9 mouse cellular contexts compared by ENCODE assay signal in genomic region chr11:102102485-102103258, GRCm38 (mm10). TPM values are rescaled to one million over a fixed set of nuclear protein-coding genes. Genes with fewer than 3 reads are reported as not detected.
DNase-seq lines count a peak whose midpoint lies in the region; ATAC-seq and TF ChIP-seq lines count a peak whose summit lies in the region.
"Had no signal": no experiment of that assay in that cellular context is flagged by ENCODE, and none has a peak within 500 bp of the region (broad histone marks: within the 10 kb centered on the region; RNA-seq: fewer than 3 reads in every experiment).

No protein-coding gene starts in this region.

- H3K4me3 ChIP-seq in neural tube, embryonic 15.5 days (replicated peaks): no peak overlapping the region
- no peak overlapping the region; the same call in 1 of the 2 replicates for H3K4me3 ChIP-seq in embryonic facial prominence, embryonic 13.5 days
- H3K4me3 ChIP-seq in heart, postnatal 0 days (ENCODE audit: low read depth, low read length): no peak overlapping the region
- 0 out of 2 replicates have a peak overlapping the region, but pooled peaks have one; percentile 9 for H3K4me3 ChIP-seq in limb, embryonic 10.5 days
- H3K4me3 ChIP-seq in neural tube, embryonic 11.5 days (ENCODE audit: low read depth, low read length): no peak overlapping the region
- H3K4me3 ChIP-seq: stomach, embryonic 15.5 days had no signal

- ATAC-seq in neural tube, embryonic 15.5 days (ENCODE audit: low FRiP score): no peak
- ATAC-seq in embryonic facial prominence, embryonic 13.5 days (ENCODE audit: insufficient number of reproducible peaks, insufficient read depth, low FRiP score, low TSS enrichment, low read depth): no peak
- no peak for ATAC-seq in heart, postnatal 0 days (ENCODE audit: insufficient read depth, low read depth)
- no peak for ATAC-seq in neural tube, embryonic 11.5 days (ENCODE audit: insufficient read depth, low FRiP score, low TSS enrichment)

- 20% methylated on average over 17 of the region's 17 CpGs for WGBS in neural tube, embryonic 15.5 days
- 19% methylated on average over 17 of the region's 17 CpGs for WGBS in embryonic facial prominence, embryonic 13.5 days
- 10% methylated on average over 17 of the region's 17 CpGs for WGBS in heart, postnatal 0 days
- 20% methylated on average over 17 of the region's 17 CpGs for WGBS in limb, embryonic 10.5 days
- 20% methylated on average over 17 of the region's 17 CpGs for WGBS in neural tube, embryonic 11.5 days

- no peak overlapping the region for H3K27ac ChIP-seq in neural tube, embryonic 15.5 days (replicated peaks)
- H3K27ac ChIP-seq in embryonic facial prominence, embryonic 13.5 days: no peak overlapping the region
- H3K27ac ChIP-seq in heart, postnatal 0 days (ENCODE audit: low read depth): no peak overlapping the region
- no peak overlapping the region for H3K27ac ChIP-seq in limb, embryonic 10.5 days
- H3K27ac ChIP-seq in neural tube, embryonic 11.5 days (ENCODE audit: low read depth, low read length): no peak overlapping the region
- H3K27ac ChIP-seq: stomach, embryonic 15.5 days had no signal

- TF ChIP-seq EP300 in heart, postnatal 0 days (IDR thresholded peaks at IDR 0.05; ENCODE audit: low read depth): no peak

- no peak overlapping the region for H3K9ac ChIP-seq in neural tube, embryonic 15.5 days (replicated peaks)
- H3K9ac ChIP-seq in embryonic facial prominence, embryonic 13.5 days: 0 out of 2 replicates have a peak overlapping the region, but pooled peaks have one; percentile 27
- H3K9ac ChIP-seq in heart, postnatal 0 days (replicated peaks; ENCODE audit: low read depth, low read length): no peak overlapping the region; the same call in 1 of the 2 replicates
- H3K9ac ChIP-seq in neural tube, embryonic 11.5 days (ENCODE audit: low read length): no peak overlapping the region
- H3K9ac ChIP-seq: stomach, embryonic 15.5 days had no signal

- DNase-seq in neural tube, embryonic 10.5 days (ENCODE audit: extremely low spot score, low spot score): peak; percentile 82
- peak; percentile 62 to 75 for DNase-seq in adrenal gland, adult 18-20 months (ENCODE audit: low spot score in 2 of 2)
- peak; percentile 56 for DNase-seq in heart, postnatal 0 days (ENCODE audit: low spot score)
- DNase-seq in limb, embryonic 10.5 days (ENCODE audit: low spot score): peak; percentile 90
- peak; percentile 83 for DNase-seq in neural tube, embryonic 11.5 days (ENCODE audit: low spot score)
- DNase-seq in yolk sac, embryonic 10.5 days (ENCODE audit: low spot score): peak; percentile 27

- no peaks in the 10 kb centered on the region for H3K9me3 ChIP-seq in neural tube, embryonic 15.5 days (replicated peaks)
- H3K9me3 ChIP-seq in embryonic facial prominence, embryonic 13.5 days: no peaks in the 10 kb centered on the region
- no peaks in the 10 kb centered on the region for H3K9me3 ChIP-seq in heart, postnatal 0 days (replicated peaks; ENCODE audit: control insufficient read depth, low read length)
- no peaks in the 10 kb centered on the region for H3K9me3 ChIP-seq in limb, embryonic 10.5 days (replicated peaks)
- H3K9me3 ChIP-seq in neural tube, embryonic 11.5 days (ENCODE audit: control insufficient read depth, low read length): no peaks in the 10 kb centered on the region
- H3K9me3 ChIP-seq: stomach, embryonic 15.5 days had no signal

- peak; percentile 74 for TF ChIP-seq CTCF in heart, postnatal 0 days (IDR thresholded peaks at IDR 0.05; ENCODE audit: low read depth)

- peaks cover 68% of the 10 kb centered on the region for H3K27me3 ChIP-seq in neural tube, embryonic 15.5 days (replicated peaks)
- peaks cover 79% of the 10 kb centered on the region for H3K27me3 ChIP-seq in embryonic facial prominence, embryonic 13.5 days
- H3K27me3 ChIP-seq in heart, postnatal 0 days (ENCODE audit: control insufficient read depth, insufficient read depth, low read length): peaks cover 60% of the 10 kb centered on the region
- H3K27me3 ChIP-seq in limb, embryonic 10.5 days (ENCODE audit: low read depth, poor library complexity, severe bottlenecking): peaks cover 93% of the 10 kb centered on the region
- peaks cover 32% of the 10 kb centered on the region for H3K27me3 ChIP-seq in neural tube, embryonic 11.5 days (ENCODE audit: control insufficient read depth, insufficient read depth, low read length)

- H3K4me1 ChIP-seq in neural tube, embryonic 15.5 days: peaks cover 4% of the 10 kb centered on the region
- peaks cover 17% of the 10 kb centered on the region for H3K4me1 ChIP-seq in embryonic facial prominence, embryonic 13.5 days
- no peaks in the 10 kb centered on the region for H3K4me1 ChIP-seq in heart, postnatal 0 days (ENCODE audit: control insufficient read depth, insufficient read depth)
- H3K4me1 ChIP-seq in limb, embryonic 10.5 days: peaks cover 19% of the 10 kb centered on the region
- peaks cover 3% of the 10 kb centered on the region; the same call in 1 of the 2 replicates for H3K4me1 ChIP-seq in neural tube, embryonic 11.5 days (ENCODE audit: control insufficient read depth, insufficient read depth, low read length)

- H3K4me2 ChIP-seq in neural tube, embryonic 15.5 days: no peak overlapping the region
- peak overlapping the region; percentile 28 for H3K4me2 ChIP-seq in embryonic facial prominence, embryonic 13.5 days
- H3K4me2 ChIP-seq in heart, postnatal 0 days (ENCODE audit: low read depth, low read length): no peak overlapping the region
- 0 out of 2 replicates have a peak overlapping the region, but pooled peaks have one; percentile 0 for H3K4me2 ChIP-seq in neural tube, embryonic 11.5 days (ENCODE audit: low read depth)
- H3K4me2 ChIP-seq: stomach, embryonic 15.5 days had no signal

- H3K36me3 ChIP-seq in neural tube, embryonic 15.5 days: no peaks in the 10 kb centered on the region
- no peaks in the 10 kb centered on the region for H3K36me3 ChIP-seq in embryonic facial prominence, embryonic 13.5 days
- no peaks in the 10 kb centered on the region for H3K36me3 ChIP-seq in heart, postnatal 0 days (replicated peaks; ENCODE audit: control insufficient read depth, insufficient read depth, low read length)
- H3K36me3 ChIP-seq in limb, embryonic 10.5 days: no peaks in the 10 kb centered on the region
- no peaks in the 10 kb centered on the region for H3K36me3 ChIP-seq in neural tube, embryonic 11.5 days (ENCODE audit: control insufficient read depth, insufficient read depth, low read length)
- H3K36me3 ChIP-seq: stomach, embryonic 15.5 days had no signal

RNA-seq across cellular contexts. Expression of gene Ppy, which starts 1.6 kb away (rescaled TPM):
- polyA plus RNA-seq in neural tube, embryonic 15.5 days (2015; fragmentation: Nextera tagmentation; extraction: Ambion mirVana): 0.36 TPM in 1 of 2 replicates, not detected in the other
- total RNA-seq in adrenal gland, adult 18-20 months (2021): not detected
- polyA plus RNA-seq in embryonic facial prominence, embryonic 13.5 days (2015; fragmentation: Nextera tagmentation; extraction: Ambion mirVana): not detected in 2 replicates
- not detected in 2 replicates for total RNA-seq in heart, postnatal 0 days (2014; rRNA removed; ENCODE audit: low replicate concordance)
- polyA plus RNA-seq in heart, postnatal 0 days (2015; fragmentation: Nextera tagmentation; extraction: Ambion mirVana): not detected in 2 replicates
- not detected in 2 replicates for polyA plus RNA-seq in limb, embryonic 10.5 days (2016; fragmentation: Nextera tagmentation; extraction: Ambion mirVana)
- polyA plus RNA-seq in neural tube, embryonic 11.5 days (2014; fragmentation: Nextera tagmentation; extraction: Ambion mirVana): not detected in 2 replicates

RNA-seq across cellular contexts. Expression of gene Pyy, which starts 5.0 kb away (rescaled TPM):
- 1.0 and 7.8 TPM in 2 replicates for polyA plus RNA-seq in neural tube, embryonic 15.5 days (2015; fragmentation: Nextera tagmentation; extraction: Ambion mirVana)
- not detected for total RNA-seq in adrenal gland, adult 18-20 months (2021)
- polyA plus RNA-seq in embryonic facial prominence, embryonic 13.5 days (2015; fragmentation: Nextera tagmentation; extraction: Ambion mirVana): not detected in 2 replicates
- total RNA-seq in heart, postnatal 0 days (2014; rRNA removed; ENCODE audit: low replicate concordance): not detected in 2 replicates
- not detected in 2 replicates for polyA plus RNA-seq in heart, postnatal 0 days (2015; fragmentation: Nextera tagmentation; extraction: Ambion mirVana)
- polyA plus RNA-seq in limb, embryonic 10.5 days (2016; fragmentation: Nextera tagmentation; extraction: Ambion mirVana): not detected in 2 replicates
- polyA plus RNA-seq in neural tube, embryonic 11.5 days (2014; fragmentation: Nextera tagmentation; extraction: Ambion mirVana): 1.0 TPM in 1 of 2 replicates, not detected in the other

RNA-seq across cellular contexts. Expression of gene Mpp2, which starts 14.4 kb away (rescaled TPM):
- polyA plus RNA-seq in neural tube, embryonic 15.5 days (2015; fragmentation: Nextera tagmentation; extraction: Ambion mirVana): 30.4 and 31.8 TPM in 2 replicates
- total RNA-seq in adrenal gland, adult 18-20 months (2021): 10 to 100 TPM in 1 of 2 experiments, 1 to 10 TPM in 1; 8.8 to 13.0 TPM
- polyA plus RNA-seq in embryonic facial prominence, embryonic 13.5 days (2015; fragmentation: Nextera tagmentation; extraction: Ambion mirVana): 9.8 and 10.3 TPM in 2 replicates
- 6.0 and 12.1 TPM in 2 replicates for total RNA-seq in heart, postnatal 0 days (2014; rRNA removed; ENCODE audit: low replicate concordance)
- polyA plus RNA-seq in heart, postnatal 0 days (2015; fragmentation: Nextera tagmentation; extraction: Ambion mirVana): 2.1 and 2.3 TPM in 2 replicates
- 11.5 and 16.6 TPM in 2 replicates for polyA plus RNA-seq in limb, embryonic 10.5 days (2016; fragmentation: Nextera tagmentation; extraction: Ambion mirVana)
- 15.8 and 16.2 TPM in 2 replicates for polyA plus RNA-seq in neural tube, embryonic 11.5 days (2014; fragmentation: Nextera tagmentation; extraction: Ambion mirVana)

RNA-seq across cellular contexts. Expression of gene Nags, which starts 42.6 kb away (rescaled TPM):
- 0.10 TPM in 1 of 2 replicates, not detected in the other for polyA plus RNA-seq in neural tube, embryonic 15.5 days (2015; fragmentation: Nextera tagmentation; extraction: Ambion mirVana)
- total RNA-seq in adrenal gland, adult 18-20 months (2021): under 1 TPM in 1 of 2 experiments, not detected in 1; 0.77 TPM
- polyA plus RNA-seq in embryonic facial prominence, embryonic 13.5 days (2015; fragmentation: Nextera tagmentation; extraction: Ambion mirVana): 0.32 TPM in 1 of 2 replicates, not detected in the other
- total RNA-seq in heart, postnatal 0 days (2014; rRNA removed; ENCODE audit: low replicate concordance): not detected in 2 replicates
- not detected in 2 replicates for polyA plus RNA-seq in heart, postnatal 0 days (2015; fragmentation: Nextera tagmentation; extraction: Ambion mirVana)
- 0.09 and 0.20 TPM in 2 replicates for polyA plus RNA-seq in limb, embryonic 10.5 days (2016; fragmentation: Nextera tagmentation; extraction: Ambion mirVana)
- polyA plus RNA-seq in neural tube, embryonic 11.5 days (2014; fragmentation: Nextera tagmentation; extraction: Ambion mirVana): not detected in 2 replicates

RNA-seq across cellular contexts. Expression of gene Tmem101, which starts 53.5 kb away (rescaled TPM):
- 41.2 and 41.5 TPM in 2 replicates for polyA plus RNA-seq in neural tube, embryonic 15.5 days (2015; fragmentation: Nextera tagmentation; extraction: Ambion mirVana)
- total RNA-seq in adrenal gland, adult 18-20 months (2021): 10 to 100 TPM; 12.0 to 13.6 TPM
- polyA plus RNA-seq in embryonic facial prominence, embryonic 13.5 days (2015; fragmentation: Nextera tagmentation; extraction: Ambion mirVana): 45.4 and 45.5 TPM in 2 replicates
- 28.7 and 45.8 TPM in 2 replicates for total RNA-seq in heart, postnatal 0 days (2014; rRNA removed; ENCODE audit: low replicate concordance)
- polyA plus RNA-seq in heart, postnatal 0 days (2015; fragmentation: Nextera tagmentation; extraction: Ambion mirVana): 21.9 and 23.4 TPM in 2 replicates
- 34.0 and 39.6 TPM in 2 replicates for polyA plus RNA-seq in limb, embryonic 10.5 days (2016; fragmentation: Nextera tagmentation; extraction: Ambion mirVana)
- polyA plus RNA-seq in neural tube, embryonic 11.5 days (2014; fragmentation: Nextera tagmentation; extraction: Ambion mirVana): 34.2 and 34.9 TPM in 2 replicates

Comparison
In these comparisons a context has a peak if more than half of its experiments do, and no peak if none do; other contexts are left out.
1. H3K4me2 ChIP-seq: peak in embryonic facial prominence, embryonic 13.5 days (single experiment) and neural tube, embryonic 11.5 days (single experiment); none in neural tube, embryonic 15.5 days (single experiment) and heart, postnatal 0 days (single experiment).
2. DNase-seq: peak in every context shown above with its lines; median percentile 90 in limb, embryonic 10.5 days; 83 in neural tube, embryonic 11.5 days; 82 in neural tube, embryonic 10.5 days; 68 in adrenal gland, adult 18-20 months; 56 in heart, postnatal 0 days; 27 in yolk sac, embryonic 10.5 days.